Mouse (Mus musculus): ENCODE data around the gene Gm10322.

Gm10322 gene

GRCm38 (mm10) chr10:59645153-59645552 lies 29.3 kb downstream of the Gm10322 start:
- in situ Hi-C loops (cut with MboI, MseI) = no loop called here

- in situ Hi-C loops (cut with MboI, MseI) = no loop called here
Measured at GRCm38 (mm10) chr10:59646821-59647378, 31.0 kb downstream of the Gm10322 start.

GRCm38 (mm10) chr10:59656799-59657198 lies 40.9 kb downstream of the Gm10322 start:
- in situ Hi-C loops (cut with MboI, MseI) = no loop called here

GRCm38 (mm10) chr10:59664765-59665164 lies 48.9 kb downstream of the Gm10322 start:
- in situ Hi-C loops (cut with MboI, MseI) = no loop called here

GRCm38 (mm10) chr10:59665503-59666291 lies 49.8 kb downstream of the Gm10322 start:
- in situ Hi-C loops (cut with MboI, MseI) = no loop called here
